Mouse (Mus musculus): Measurements from ENCODE around the gene Sobp. TPM values are rescaled to one million over a fixed set of nuclear protein-coding genes. Genes with fewer than 3 reads are reported as not detected.

Sobp gene
- polyA plus RNA-seq, 1 experiment from 2014 or later = 1.9 TPM

DNA sequence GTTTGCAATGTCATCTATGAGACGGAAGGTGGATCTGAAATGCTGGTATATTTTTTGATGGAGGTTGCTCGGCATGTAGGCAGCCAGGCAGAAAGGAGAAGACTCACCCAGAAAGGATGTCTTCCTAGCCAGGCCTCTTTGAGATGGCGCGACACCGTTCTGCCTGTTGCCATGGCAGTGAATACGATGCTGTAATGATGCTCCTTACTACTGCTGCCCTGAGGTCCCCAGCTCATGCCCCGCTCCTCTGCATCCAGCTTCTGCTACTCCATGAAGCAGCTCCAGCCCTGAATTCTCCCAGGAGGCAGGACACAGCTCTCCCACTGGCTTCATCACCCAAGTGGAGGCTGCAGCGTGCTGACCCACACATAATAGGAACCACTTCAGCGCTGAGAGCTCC lies 183.3 kb downstream of the Sobp start:
- WGBS = 66% methylated on average over 9 of the region's 9 CpGs
- Histone ChIP-seq H3K4me1 (ENCODE audit: control insufficient read depth, insufficient read depth, low read length) (no peaks in the 10 kb centered on the region), H3K36me3 (ENCODE audit: control insufficient read depth, insufficient read depth) (no peaks in the 10 kb centered on the region), H3K4me2 (ENCODE audit: low read depth, low read length) (no peak overlapping the region), H3K27ac (ENCODE audit: low read length) (no peak overlapping the region), H3K27me3 (ENCODE audit: control insufficient read depth, insufficient read depth, low read length) (0 out of 2 replicates have a peak, but pooled peaks cover 2% of the 10 kb centered on the region), H3K4me3 (ENCODE audit: low read length) (no peak overlapping the region), H3K9me3 (replicated peaks; ENCODE audit: control insufficient read depth, low read length) (no peaks in the 10 kb centered on the region), H3K9ac (ENCODE audit: low read length) (no peak overlapping the region)
- ATAC-seq (replicated peaks; ENCODE audit: extremely low read depth, insufficient read depth, low FRiP score) = no peak

DNA sequence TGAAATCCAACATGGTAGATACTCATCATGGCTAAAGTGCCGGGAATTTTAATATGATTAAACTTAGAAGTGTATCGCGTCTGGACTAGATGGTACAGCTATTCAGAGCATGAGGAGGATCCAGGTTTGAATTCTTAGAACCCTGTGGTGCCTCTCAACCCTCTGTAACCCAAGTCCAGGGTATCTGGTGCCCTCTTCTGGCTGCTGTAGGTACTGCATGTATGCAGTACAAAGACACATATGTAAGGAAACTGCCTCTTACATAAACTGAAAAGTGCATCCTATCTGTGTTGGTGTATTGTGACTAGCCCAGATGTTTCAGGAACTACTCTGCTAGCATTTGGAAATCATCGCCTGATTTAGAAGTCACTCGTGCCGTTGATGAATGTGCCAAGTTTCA lies 184.4 kb downstream of the Sobp start:
- 24% methylated on average over 6 of the region's 6 CpGs for WGBS
- H3K4me2 ChIP-seq (ENCODE audit: low read depth, low read length) = no peak overlapping the region
- no peaks in the 10 kb centered on the region for H3K9me3 ChIP-seq (replicated peaks; ENCODE audit: control insufficient read depth, low read length)
- no peak overlapping the region for H3K27ac ChIP-seq (ENCODE audit: low read length)
- 0 out of 2 replicates have a peak, but pooled peaks cover 2% of the 10 kb centered on the region for H3K27me3 ChIP-seq (ENCODE audit: control insufficient read depth, insufficient read depth, low read length)
- 0 out of 2 replicates have a peak, but pooled peaks have one; percentile 18 for ATAC-seq (replicated peaks; ENCODE audit: extremely low read depth, insufficient read depth, low FRiP score)
- H3K4me3 ChIP-seq (ENCODE audit: low read length) = no peak overlapping the region
- no peak overlapping the region for H3K9ac ChIP-seq (ENCODE audit: low read length)
- H3K4me1 ChIP-seq (ENCODE audit: control insufficient read depth, insufficient read depth, low read length) = no peaks in the 10 kb centered on the region
- H3K36me3 ChIP-seq (ENCODE audit: control insufficient read depth, insufficient read depth) = no peaks in the 10 kb centered on the region

DNA sequence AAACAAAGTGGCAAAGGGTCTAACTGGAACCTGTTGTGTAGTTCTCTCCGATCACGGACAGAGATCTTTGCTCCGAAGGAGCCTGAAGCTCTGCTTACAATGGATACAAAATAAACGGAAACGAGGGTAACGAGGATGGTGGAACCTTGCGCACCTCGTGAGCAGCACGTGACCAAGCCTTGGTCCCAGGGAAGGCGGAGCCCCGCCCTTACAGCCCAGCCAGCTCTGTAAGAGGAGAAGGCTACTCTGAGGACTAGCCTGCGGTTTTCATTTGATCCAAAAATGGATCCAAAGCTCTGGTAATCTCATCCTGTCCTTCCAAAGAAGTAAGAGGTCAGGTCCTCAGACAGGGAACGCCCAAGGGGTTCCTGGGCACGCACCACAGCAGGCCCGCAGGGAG lies 185.7 kb downstream of the Sobp start:
- 0 out of 2 replicates have a peak, but pooled peaks cover 2% of the 10 kb centered on the region for H3K27me3 ChIP-seq (ENCODE audit: control insufficient read depth, insufficient read depth, low read length)
- no peak overlapping the region for H3K9ac ChIP-seq (ENCODE audit: low read length)
- no peak overlapping the region for H3K4me2 ChIP-seq (ENCODE audit: low read depth, low read length)
- no peaks in the 10 kb centered on the region for H3K9me3 ChIP-seq (replicated peaks; ENCODE audit: control insufficient read depth, low read length)
- 55% methylated on average over 15 of the region's 15 CpGs for WGBS
- no peaks in the 10 kb centered on the region for H3K4me1 ChIP-seq (ENCODE audit: control insufficient read depth, insufficient read depth, low read length)
- no peak for ATAC-seq (replicated peaks; ENCODE audit: extremely low read depth, insufficient read depth, low FRiP score)
- no peak overlapping the region for H3K4me3 ChIP-seq (ENCODE audit: low read length)
- H3K27ac ChIP-seq (ENCODE audit: low read length) = no peak overlapping the region
- H3K36me3 ChIP-seq (ENCODE audit: control insufficient read depth, insufficient read depth) = no peaks in the 10 kb centered on the region

GRCm38 (mm10) chr10:42987594-42988052 lies 186.7 kb downstream of the Sobp start:
- 0 out of 2 replicates have a peak, but pooled peaks cover 2% of the 10 kb centered on the region for H3K27me3 ChIP-seq (ENCODE audit: control insufficient read depth, insufficient read depth, low read length)

DNA sequence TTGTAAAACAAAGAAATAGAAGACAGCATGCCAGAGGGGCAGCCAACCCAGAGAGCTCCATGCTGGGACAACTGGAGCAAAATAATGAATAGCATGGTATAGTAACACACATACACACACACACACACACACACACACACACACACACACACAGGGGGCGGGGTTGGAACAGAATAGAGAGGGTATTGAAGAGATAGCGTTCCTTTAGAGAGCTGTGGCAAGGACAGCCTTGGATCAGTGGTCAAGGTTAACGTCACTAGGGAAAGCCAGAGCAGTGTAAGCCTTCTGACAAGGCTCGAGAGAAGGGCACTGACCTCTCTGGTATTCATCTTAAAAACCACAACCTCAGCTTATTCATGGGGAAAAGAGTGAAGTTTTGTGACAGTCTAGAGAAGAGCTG lies 189.4 kb downstream of the Sobp start:
- H3K27ac ChIP-seq (ENCODE audit: low read length) = no peak overlapping the region
- H3K9me3 ChIP-seq (replicated peaks; ENCODE audit: control insufficient read depth, low read length) = no peaks in the 10 kb centered on the region
- 60% methylated on average over 4 of the region's 4 CpGs for WGBS
- H3K4me1 ChIP-seq (ENCODE audit: control insufficient read depth, insufficient read depth, low read length) = no peaks in the 10 kb centered on the region
- no peaks in the 10 kb centered on the region for H3K36me3 ChIP-seq (ENCODE audit: control insufficient read depth, insufficient read depth)
- no peak for ATAC-seq (replicated peaks; ENCODE audit: extremely low read depth, insufficient read depth, low FRiP score)
- H3K4me3 ChIP-seq (ENCODE audit: low read length) = no peak overlapping the region
- peaks cover 4% of the 10 kb centered on the region; the same call in 1 of the 2 replicates for H3K27me3 ChIP-seq (ENCODE audit: control insufficient read depth, insufficient read depth, low read length)
- H3K4me2 ChIP-seq (ENCODE audit: low read depth, low read length) = no peak overlapping the region
- H3K9ac ChIP-seq (ENCODE audit: low read length) = no peak overlapping the region

More at GRCm38 (mm10) chr10:42987594-42988052, 186.7 kb downstream of the Sobp start:
- Histone ChIP-seq H3K9ac (ENCODE audit: low read length) (no peak overlapping the region), H3K4me2 (ENCODE audit: low read depth, low read length) (no peak overlapping the region), H3K27ac (ENCODE audit: low read length) (no peak overlapping the region), H3K4me3 (ENCODE audit: low read length) (no peak overlapping the region), H3K36me3 (ENCODE audit: control insufficient read depth, insufficient read depth) (no peaks in the 10 kb centered on the region), H3K9me3 (replicated peaks; ENCODE audit: control insufficient read depth, low read length) (no peaks in the 10 kb centered on the region), H3K4me1 (ENCODE audit: control insufficient read depth, insufficient read depth, low read length) (no peaks in the 10 kb centered on the region)
- peak; percentile 75 for ATAC-seq (replicated peaks; ENCODE audit: extremely low read depth, insufficient read depth, low FRiP score)
- 15% methylated on average over 6 of the region's 6 CpGs for WGBS

DNA sequence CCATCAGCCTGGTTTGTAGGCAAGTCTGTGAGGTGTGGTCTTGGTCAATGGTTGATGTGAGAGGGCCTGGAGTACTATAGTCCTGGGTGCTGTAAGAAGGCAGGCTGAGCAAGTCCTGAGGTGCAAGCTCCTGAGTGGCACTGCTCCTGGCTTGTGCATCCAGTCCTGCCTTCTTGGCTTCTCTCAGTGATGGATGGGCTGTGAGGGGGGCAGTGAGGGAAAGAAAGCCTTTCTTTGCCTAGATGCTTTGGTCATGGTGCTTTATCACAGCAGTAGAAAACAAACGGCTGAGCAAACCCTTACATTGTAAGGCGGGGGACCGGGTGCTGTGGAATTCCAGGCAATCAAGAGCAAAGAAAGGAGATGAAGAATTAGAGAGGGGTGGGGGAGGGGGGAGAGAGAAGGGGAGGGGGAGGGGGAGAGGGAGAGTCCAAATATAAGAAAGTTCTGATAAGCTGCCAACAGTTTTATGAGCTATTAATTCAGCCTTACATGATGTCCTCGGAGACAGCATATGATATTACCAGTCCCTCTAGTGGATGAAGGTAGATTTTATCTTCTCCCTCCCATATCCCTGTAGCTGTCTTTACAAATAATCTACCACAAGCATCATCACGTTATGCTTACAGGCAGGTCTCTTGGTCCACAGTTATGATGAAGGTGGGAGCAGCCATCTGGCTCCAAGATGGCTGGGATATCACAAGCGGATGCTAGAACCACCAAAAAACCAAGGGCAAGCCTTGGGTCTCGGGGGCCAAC lies 193.2 kb downstream of the Sobp start:
- H3K4me3 ChIP-seq (ENCODE audit: low read length) = no peak overlapping the region
- H3K4me2 ChIP-seq (ENCODE audit: low read depth, low read length) = no peak overlapping the region
- H3K9me3 ChIP-seq (replicated peaks; ENCODE audit: control insufficient read depth, low read length) = no peaks in the 10 kb centered on the region
- no peaks in the 10 kb centered on the region for H3K36me3 ChIP-seq (ENCODE audit: control insufficient read depth, insufficient read depth)
- H3K9ac ChIP-seq (ENCODE audit: low read length) = no peak overlapping the region
- H3K27me3 ChIP-seq (ENCODE audit: control insufficient read depth, insufficient read depth, low read length) = peaks cover 2% of the 10 kb centered on the region; the same call in 1 of the 2 replicates
- no peak for ATAC-seq (replicated peaks; ENCODE audit: extremely low read depth, insufficient read depth, low FRiP score)
- 54% methylated on average over 7 of the region's 7 CpGs for WGBS
- H3K27ac ChIP-seq (ENCODE audit: low read length) = no peak overlapping the region
- H3K4me1 ChIP-seq (ENCODE audit: control insufficient read depth, insufficient read depth, low read length) = no peaks in the 10 kb centered on the region

- no peaks in the 10 kb centered on the region for H3K9me3 ChIP-seq (replicated peaks; ENCODE audit: control insufficient read depth, low read length)
- H3K4me2 ChIP-seq (ENCODE audit: low read depth, low read length) = no peak overlapping the region
- no peak for ATAC-seq (replicated peaks; ENCODE audit: extremely low read depth, insufficient read depth, low FRiP score)
- H3K9ac ChIP-seq (ENCODE audit: low read length) = no peak overlapping the region
- peaks cover 2% of the 10 kb centered on the region; the same call in 1 of the 2 replicates for H3K27me3 ChIP-seq (ENCODE audit: control insufficient read depth, insufficient read depth, low read length)
- no peak overlapping the region for H3K27ac ChIP-seq (ENCODE audit: low read length)
- H3K4me1 ChIP-seq (ENCODE audit: control insufficient read depth, insufficient read depth, low read length) = no peaks in the 10 kb centered on the region
- H3K36me3 ChIP-seq (ENCODE audit: control insufficient read depth, insufficient read depth) = no peaks in the 10 kb centered on the region
- 62% methylated on average over 3 of the region's 3 CpGs for WGBS
- H3K4me3 ChIP-seq (ENCODE audit: low read length) = no peak overlapping the region
These were observed 196.0 kb downstream of the Sobp start for GRCm38 (mm10) chr10:42978346-42978745.

GRCm38 (mm10) chr10:42976577-42976976 lies 197.8 kb downstream of the Sobp start:
- no peak for ATAC-seq (replicated peaks; ENCODE audit: extremely low read depth, insufficient read depth, low FRiP score)
- Histone ChIP-seq H3K27me3 (ENCODE audit: control insufficient read depth, insufficient read depth, low read length) (peaks cover 2% of the 10 kb centered on the region), H3K27ac (ENCODE audit: low read length) (no peak overlapping the region), H3K4me3 (ENCODE audit: low read length) (no peak overlapping the region), H3K9ac (ENCODE audit: low read length) (no peak overlapping the region), H3K9me3 (replicated peaks; ENCODE audit: control insufficient read depth, low read length) (no peaks in the 10 kb centered on the region), H3K36me3 (ENCODE audit: control insufficient read depth, insufficient read depth) (no peaks in the 10 kb centered on the region), H3K4me2 (ENCODE audit: low read depth, low read length) (no peak overlapping the region), H3K4me1 (ENCODE audit: control insufficient read depth, insufficient read depth, low read length) (no peaks in the 10 kb centered on the region)
- 81% methylated on average over 6 of the region's 6 CpGs for WGBS

GRCm38 (mm10) chr10:42973537-42973936 lies 200.8 kb downstream of the Sobp start:
- H3K4me1 ChIP-seq (ENCODE audit: control insufficient read depth, insufficient read depth, low read length) = no peaks in the 10 kb centered on the region
- H3K9me3 ChIP-seq (replicated peaks; ENCODE audit: control insufficient read depth, low read length) = no peaks in the 10 kb centered on the region
- H3K4me3 ChIP-seq (ENCODE audit: low read length) = no peak overlapping the region
- no peak for ATAC-seq (replicated peaks; ENCODE audit: extremely low read depth, insufficient read depth, low FRiP score)
- H3K4me2 ChIP-seq (ENCODE audit: low read depth, low read length) = no peak overlapping the region
- peaks cover 3% of the 10 kb centered on the region; the same call in 1 of the 2 replicates for H3K27me3 ChIP-seq (ENCODE audit: control insufficient read depth, insufficient read depth, low read length)
- H3K9ac ChIP-seq (ENCODE audit: low read length) = no peak overlapping the region
- no peak overlapping the region for H3K27ac ChIP-seq (ENCODE audit: low read length)
- H3K36me3 ChIP-seq (ENCODE audit: control insufficient read depth, insufficient read depth) = no peaks in the 10 kb centered on the region
- 64% methylated on average over 4 of the region's 4 CpGs for WGBS
